Mouse (Mus musculus) T-cell, adult 66 days (primary cell): ENCODE results near the gene Gm11733. TPM values are rescaled to one million over a fixed set of nuclear protein-coding genes. Genes with fewer than 3 reads are reported as not detected.

Experiments
- total RNA-seq, 2 experiments: library from RNA; stranded (reverse); gene quantifications; 3 replicates in 1 of 2; 4 replicates in 1 of 2; pipeline ENCODE4 v1.2.4; 2023

Gm11733 gene
- not detected for total RNA-seq

GRCm38 (mm10) chr11:117484198-117484597 lies at the start of gene Gm11733:
Gene Gm11733 (plus strand): TSS chr11:117484368.

Other genes with a start within 250 kb of the Gm11733 start
- 100 to 1,000 TPM; 106 to 110 TPM for gene Tnrc6c, start 169.9 kb downstream of the Gm11733 start, total RNA-seq